Mouse (Mus musculus) ES-E14 (cell line): ENCODE data around the gene Cnih2.

ENCODE experiments used
- HCFC1 ChIP-seq: IDR thresholded peaks from 2 replicates; pipeline ENCODE4 v1.6.1; 2012; ENCODE audit warnings: low read length, inconsistent platforms, borderline replicate concordance; ENCODE audit not compliant: insufficient read depth
- MAFK ChIP-seq: IDR thresholded peaks from 2 replicates; pipeline ENCODE4 v1.6.1; 2014; ENCODE audit warnings: mild to moderate bottlenecking, low read depth, low read length, inconsistent platforms; ENCODE audit not compliant: insufficient read depth
- ZC3H11A ChIP-seq: IDR thresholded peaks from 2 replicates; pipeline ENCODE4 v1.6.1; 2012; ENCODE audit warnings: low read depth, mild to moderate bottlenecking, inconsistent platforms, low read length, borderline replicate concordance

- no peak for TF ChIP-seq ZC3H11A
- no peak for TF ChIP-seq HCFC1
- no peak for TF ChIP-seq MAFK
These were observed 13.0 kb downstream of the Cnih2 start, which contains the start of gene Tmem151a for GRCm38 (mm10) chr19:5085145-5085863.
